Mouse (Mus musculus) urinary bladder, postnatal 10 days (tissue): ENCODE measurements around the gene Gorasp2.

Experiments
- DNase-seq: peaks from one replicate; pipeline ENCODE4 v3.0.0; 2022; ENCODE audit warnings: low spot score

Gene Gorasp2

GRCm38 (mm10) chr2:70742588-70742987 lies 81.2 kb downstream of the Gorasp2 start:
- no peak for DNase-seq

GRCm38 (mm10) chr2:70751655-70752054 lies 90.3 kb downstream of the Gorasp2 start:
- DNase-seq, result no peak

- DNase-seq, result no peak
Observed at GRCm38 (mm10) chr2:70752149-70752548, 90.8 kb downstream of the Gorasp2 start.
